15 mouse cellular contexts compared by ENCODE assay signal in genomic region chr1:170657643-170658314, GRCm38 (mm10). TPM values are rescaled to one million over a fixed set of nuclear protein-coding genes. Genes with fewer than 3 reads are reported as not detected.
DNase-seq lines count a peak whose midpoint lies in the region; ATAC-seq lines count a peak whose summit lies in the region.
"Had no signal": no experiment of that assay in that cellular context is flagged by ENCODE, and none has a peak within 500 bp of the region (broad histone marks: within the 10 kb centered on the region; RNA-seq: fewer than 3 reads in every experiment).

No protein-coding gene starts in this region.

- intact Hi-C loops in left cerebral cortex, postnatal 4 days (cut with DNase I): no loop called here

- H3K27ac ChIP-seq in heart, embryonic 13.5 days (replicated peaks): 0 out of 2 replicates have a peak overlapping the region, but pooled peaks have one; percentile 8
- H3K27ac ChIP-seq in limb, embryonic 10.5 days: peak overlapping the region; percentile 42; the same call in 1 of the 2 replicates
- no peak overlapping the region for H3K27ac ChIP-seq in neural tube, embryonic 13.5 days (replicated peaks)
- H3K27ac ChIP-seq: left cerebral cortex, adult 2 months; liver, embryonic 13.5 days had no signal

- peaks cover 24% of the 10 kb centered on the region for H3K4me1 ChIP-seq in heart, embryonic 13.5 days
- H3K4me1 ChIP-seq in limb, embryonic 10.5 days: peaks cover 20% of the 10 kb centered on the region
- peaks cover 24% of the 10 kb centered on the region for H3K4me1 ChIP-seq in neural tube, embryonic 13.5 days (replicated peaks)
- H3K4me1 ChIP-seq: liver, embryonic 13.5 days had no signal

- no peak for ATAC-seq in heart, embryonic 13.5 days (ENCODE audit: extremely low read depth, insufficient number of reproducible peaks, low FRiP score, low TSS enrichment)
- peak; percentile 12; the same call in 1 of the 2 replicates for ATAC-seq in neural tube, embryonic 13.5 days (ENCODE audit: low read depth)

- WGBS in heart, embryonic 13.5 days: 53% methylated on average over 13 of the region's 13 CpGs
- WGBS in limb, embryonic 10.5 days: 78% methylated on average over 13 of the region's 13 CpGs
- 52% methylated on average over 13 of the region's 13 CpGs for WGBS in neural tube, embryonic 13.5 days

- no peak overlapping the region for H3K4me3 ChIP-seq in heart, embryonic 13.5 days
- no peak overlapping the region for H3K4me3 ChIP-seq in limb, embryonic 10.5 days
- H3K4me3 ChIP-seq in neural tube, embryonic 13.5 days: no peak overlapping the region
- H3K4me3 ChIP-seq: erythroblast, embryonic 14.5 days; left cerebral cortex, adult 2 months; liver, embryonic 13.5 days had no signal

- no peak overlapping the region for H3K4me2 ChIP-seq in heart, embryonic 13.5 days
- no peak overlapping the region for H3K4me2 ChIP-seq in neural tube, embryonic 13.5 days
- H3K4me2 ChIP-seq: liver, embryonic 13.5 days had no signal

- peaks cover 71% of the 10 kb centered on the region for H3K36me3 ChIP-seq in heart, embryonic 13.5 days
- peaks cover 4% of the 10 kb centered on the region for H3K36me3 ChIP-seq in limb, embryonic 10.5 days
- peaks cover 10% of the 10 kb centered on the region for H3K36me3 ChIP-seq in neural tube, embryonic 13.5 days
- H3K36me3 ChIP-seq: liver, embryonic 13.5 days had no signal

- DNase-seq in heart, adult 9 months (ENCODE audit: low spot score in 2 of 2): no peak
- peak; percentile 63 for DNase-seq in retina, postnatal 1 day
- DNase-seq in retina, embryonic 14.5 days (ENCODE audit: low spot score): no peak
- DNase-seq in limb, embryonic 10.5 days (ENCODE audit: low spot score): no peak
- DNase-seq in left cerebral cortex, postnatal 4 days: no peak
- DNase-seq in adrenal gland, adult 2 months: no peak
- DNase-seq: adrenal gland, postnatal 10 days; cerebellum, adult 2 months; liver, embryonic 13.5 days; thymus, postnatal 25 days had no signal

- H3K9me3 ChIP-seq in heart, embryonic 13.5 days: no peaks in the 10 kb centered on the region
- H3K9me3 ChIP-seq in limb, embryonic 10.5 days (replicated peaks): no peaks in the 10 kb centered on the region
- no peaks in the 10 kb centered on the region for H3K9me3 ChIP-seq in neural tube, embryonic 13.5 days
- H3K9me3 ChIP-seq: liver, embryonic 13.5 days had no signal

- H3K27me3 ChIP-seq in heart, embryonic 13.5 days (replicated peaks): no peaks in the 10 kb centered on the region
- H3K27me3 ChIP-seq in limb, embryonic 10.5 days (ENCODE audit: low read depth, poor library complexity, severe bottlenecking): no peaks in the 10 kb centered on the region
- H3K27me3 ChIP-seq in neural tube, embryonic 13.5 days: no peaks in the 10 kb centered on the region

- H3K9ac ChIP-seq in heart, embryonic 13.5 days: peak overlapping the region; percentile 7; the same call in 1 of the 2 replicates
- no peak overlapping the region for H3K9ac ChIP-seq in neural tube, embryonic 13.5 days
- H3K9ac ChIP-seq: liver, embryonic 13.5 days had no signal

RNA-seq across cellular contexts. Expression of gene Olfml2b, which starts 13.4 kb away (rescaled TPM):
- polyA plus RNA-seq in heart, embryonic 13.5 days (2015; fragmentation: Nextera tagmentation; extraction: Ambion mirVana): 35.8 and 38.4 TPM in 2 replicates
- 5.3 and 8.1 TPM in 2 replicates for polyA plus RNA-seq in limb, embryonic 10.5 days (2016; fragmentation: Nextera tagmentation; extraction: Ambion mirVana)
- 13.0 and 14.4 TPM in 2 replicates for polyA plus RNA-seq in neural tube, embryonic 13.5 days (2015; fragmentation: Nextera tagmentation; extraction: Ambion mirVana)
- total RNA-seq in left cerebral cortex, postnatal 4 days (2021): 1 to 10 TPM; 7.3 to 7.4 TPM
- 1 to 10 TPM; 5.0 to 7.9 TPM for total RNA-seq in adrenal gland, adult 2 months (2021)
- polyA plus RNA-seq in adrenal gland, adult 2 months (2012; rRNA removed): 11.3 and 12.3 TPM in 2 replicates
- total RNA-seq: MEL had no signal
- polyA plus RNA-seq: erythroblast, embryonic 14.5 days had no signal
